Mouse (Mus musculus) spleen, embryonic (tissue): ENCODE results near the gene Samd5.

Experiments
- CTCF ChIA-PET: fragments of 350-600 bp; sonication (Branson Sonifier 250); formaldehyde crosslinking; loops from one replicate; lab custom pipeline; 2022; lab: Charles Lee

The Samd5 gene

GRCm38 (mm10) chr10:9674561-9675521 lies at the start of gene Samd5:
Gene Samd5, minus strand, starts transcription at chr10:9675208.
- CTCF ChIA-PET: no interaction called here

- CTCF ChIA-PET: no interaction called here
These were observed 47.7 kb upstream of the Samd5 start for GRCm38 (mm10) chr10:9722519-9723303.

GRCm38 (mm10) chr10:9720027-9720426 lies 45.0 kb upstream of the Samd5 start:
- CTCF ChIA-PET: no interaction called here

- CTCF ChIA-PET: no interaction called here
These were observed 43.1 kb upstream of the Samd5 start for GRCm38 (mm10) chr10:9718086-9718485.

DNA sequence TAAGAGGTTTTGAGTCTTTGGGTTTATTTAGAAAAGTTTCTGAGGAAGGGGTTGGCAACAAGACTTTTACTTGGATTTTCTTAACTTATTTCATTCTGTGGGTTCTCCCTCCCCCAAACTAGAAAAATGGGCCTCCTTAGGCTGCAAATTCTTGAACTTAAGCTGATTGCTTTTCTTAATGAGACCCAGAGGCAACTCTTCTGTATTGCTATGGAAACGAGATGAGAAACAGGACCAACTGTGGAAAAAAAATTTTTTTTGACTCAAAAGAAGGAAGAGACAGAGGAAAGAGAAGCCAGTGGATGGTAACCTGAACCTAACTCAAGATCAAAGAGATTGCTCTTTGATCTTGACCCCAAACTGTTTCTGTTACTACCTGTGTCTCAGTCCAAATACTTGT lies 29.9 kb upstream of the Samd5 start:
- CTCF ChIA-PET: no interaction called here

- CTCF ChIA-PET: no interaction called here
These were observed 24.2 kb upstream of the Samd5 start for GRCm38 (mm10) chr10:9699071-9699761.

- CTCF ChIA-PET: no interaction called here
These were observed 23.1 kb upstream of the Samd5 start for GRCm38 (mm10) chr10:9698141-9698540.

DNA sequence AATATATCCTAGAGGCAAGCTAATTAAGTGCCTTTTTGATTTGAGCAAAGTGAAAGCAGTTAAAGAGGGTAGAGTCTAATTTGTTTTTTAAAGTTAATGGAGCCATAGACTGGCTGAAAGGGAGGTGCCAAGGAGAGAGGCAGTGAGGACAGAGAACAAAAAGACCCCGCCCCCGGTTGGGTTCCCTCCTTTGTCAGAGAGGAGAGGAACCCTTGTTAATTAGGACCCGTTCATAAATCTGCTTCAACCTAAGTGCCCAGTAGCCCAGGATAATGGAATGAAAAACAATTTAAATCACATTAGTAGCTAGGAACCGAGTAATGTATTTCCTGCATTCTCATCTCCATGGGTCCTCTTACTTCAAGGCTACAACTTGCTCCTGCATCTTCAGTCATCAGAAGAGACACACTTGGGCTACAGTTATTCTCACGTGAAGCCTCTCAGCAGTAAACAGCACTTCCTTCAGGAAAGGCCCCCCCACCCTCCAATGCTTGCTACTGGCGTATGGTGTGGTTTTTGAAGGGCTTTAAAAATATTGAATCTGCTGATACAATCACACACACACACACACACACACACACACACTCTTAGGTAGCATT lies 21.6 kb upstream of the Samd5 start:
- CTCF ChIA-PET: no interaction called here

GRCm38 (mm10) chr10:9693990-9694699 lies 19.1 kb upstream of the Samd5 start:
- CTCF ChIA-PET: no interaction called here

DNA sequence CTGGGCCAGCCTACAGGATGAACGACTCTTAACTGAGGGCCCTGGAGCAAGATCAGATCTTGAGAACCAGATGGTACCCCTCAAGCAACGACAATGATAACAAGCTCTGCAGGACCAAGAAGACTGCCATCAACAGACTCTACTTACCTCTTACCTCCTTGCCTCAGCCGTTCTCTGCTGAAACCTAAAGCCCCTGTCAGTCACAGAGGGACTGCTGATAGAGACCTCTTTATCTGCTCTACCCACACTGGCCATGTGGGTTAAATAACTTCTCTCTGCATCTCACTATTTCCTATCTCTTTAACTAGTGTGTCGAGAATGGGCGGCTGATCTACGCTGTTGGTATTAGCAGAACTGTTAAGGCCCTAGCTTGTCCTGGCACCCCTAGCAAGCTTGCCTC lies 5.9 kb upstream of the Samd5 start:
- CTCF ChIA-PET: interaction anchor here (0.6 kb wide), 1 partner anchor 28 kb away, joined by 3 read pairs; no protein-coding TSS in a partner anchor

GRCm38 (mm10) chr10:9679911-9680310 lies 4.9 kb upstream of the Samd5 start:
- CTCF ChIA-PET: no interaction called here

- CTCF ChIA-PET: no interaction called here
These were observed 3.1 kb upstream of the Samd5 start for GRCm38 (mm10) chr10:9678071-9678470.

GRCm38 (mm10) chr10:9676886-9677285 lies 1.9 kb upstream of the Samd5 start:
- CTCF ChIA-PET: no interaction called here

DNA sequence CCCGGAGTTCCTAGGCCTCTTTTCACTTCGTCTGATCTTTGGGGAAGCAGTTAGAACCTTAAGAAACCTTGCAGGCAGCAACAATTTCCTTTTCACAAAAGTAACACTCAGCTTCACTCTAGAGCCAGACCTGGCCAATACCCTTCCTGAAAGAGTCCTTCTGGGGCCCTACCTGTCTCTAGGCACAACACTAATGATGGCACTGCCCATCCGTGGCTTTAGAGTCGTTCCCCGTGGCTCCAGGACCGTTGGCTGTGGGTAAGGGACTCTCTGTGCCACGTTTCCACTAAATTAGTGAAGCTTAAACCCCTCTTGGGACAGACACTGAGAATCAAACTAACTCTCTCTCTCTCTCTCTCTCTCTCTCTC lies 1.4 kb upstream of the Samd5 start:
- CTCF ChIA-PET: no interaction called here

DNA sequence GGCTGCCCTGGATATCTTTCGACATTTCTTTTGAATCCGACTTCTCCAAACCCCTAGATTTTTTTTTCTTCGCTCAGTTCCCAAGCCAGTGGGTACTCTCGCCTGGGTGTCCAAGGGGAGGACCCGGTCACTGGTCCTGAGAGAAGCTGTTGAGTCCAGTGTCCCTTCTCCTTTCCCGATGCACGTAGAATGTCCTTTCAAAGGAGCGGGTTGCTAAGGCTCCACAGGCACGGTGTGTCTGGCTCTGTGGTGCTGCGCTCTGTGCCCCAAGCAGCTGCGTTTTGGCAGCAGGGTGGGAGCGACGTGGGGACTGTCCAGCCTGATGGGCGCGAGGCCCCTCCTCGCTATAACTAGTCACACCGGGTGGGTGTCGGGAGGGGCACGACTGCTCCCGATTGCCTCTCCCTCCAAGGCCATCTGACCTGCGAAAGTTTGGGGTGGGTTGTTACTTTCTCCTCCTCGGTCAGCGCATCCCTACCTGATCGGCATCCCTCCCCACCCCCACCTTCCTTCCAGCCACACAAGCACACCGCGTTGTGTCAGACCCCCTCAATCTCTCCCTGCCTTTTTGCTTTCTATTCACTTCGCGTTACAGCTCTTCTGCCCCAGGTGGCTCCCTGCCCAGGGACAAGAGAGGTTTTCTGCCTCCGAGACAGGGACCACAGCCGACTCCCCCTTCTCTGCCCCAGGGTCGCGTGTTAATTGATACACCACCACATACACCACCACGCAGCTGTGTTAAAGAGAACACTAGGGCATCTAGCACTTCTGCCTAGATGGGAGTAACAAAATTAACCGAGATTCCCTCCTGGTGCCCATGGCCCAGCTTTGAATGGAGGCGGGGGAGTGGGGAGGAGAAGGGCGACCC lies 776 bp upstream of the Samd5 start:
- CTCF ChIA-PET: no interaction called here

GRCm38 (mm10) chr10:9673276-9673675 lies 1.7 kb downstream of the Samd5 start:
- CTCF ChIA-PET: no interaction called here

GRCm38 (mm10) chr10:9672751-9673150 lies 2.3 kb downstream of the Samd5 start:
- CTCF ChIA-PET: no interaction called here

DNA sequence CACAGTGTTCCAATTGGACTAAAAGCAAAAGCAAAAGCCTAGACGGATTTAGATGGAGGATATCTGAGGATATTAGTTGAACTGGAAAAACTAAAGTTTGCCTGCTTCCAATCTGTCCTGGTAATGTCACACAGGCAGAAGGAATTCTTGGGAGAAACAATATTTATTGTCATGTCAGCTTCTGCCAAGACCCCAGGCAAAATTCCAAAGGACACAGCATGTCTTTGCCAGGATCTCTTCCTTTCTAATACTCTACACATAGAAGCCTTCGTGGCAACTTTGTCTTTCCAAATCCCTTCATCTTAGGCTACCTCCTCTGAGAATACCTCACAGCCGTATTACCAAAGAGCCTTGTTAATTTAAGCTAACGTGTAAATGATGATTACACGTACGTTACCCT lies 4.7 kb downstream of the Samd5 start:
- CTCF ChIA-PET: no interaction called here

GRCm38 (mm10) chr10:9668791-9669190 lies 6.2 kb downstream of the Samd5 start:
- CTCF ChIA-PET: no interaction called here

- CTCF ChIA-PET: interaction anchor here (0.6 kb wide), 1 partner anchor 28 kb away, joined by 3 read pairs; no protein-coding TSS in a partner anchor
These were observed 22.1 kb downstream of the Samd5 start for GRCm38 (mm10) chr10:9652946-9653345.
